Mouse (Mus musculus) megakaryocyte progenitor cell, adult 5-6 weeks (primary cell): ENCODE data around the gene Gm10945. TPM values are rescaled to one million over a fixed set of nuclear protein-coding genes. Genes with fewer than 3 reads are reported as not detected.

ENCODE experiments used
- ATAC-seq: replicated peaks from 2 replicates; pipeline ENCODE4 v1.8.0; 2016; ENCODE audit warnings: mild to moderate bottlenecking, moderate TSS enrichment, inconsistent platforms; ENCODE audit not compliant: poor library complexity
- total RNA-seq, 2 experiments: library from RNA; stranded (forward) in 1 of 2; stranded (reverse) in 1 of 2; fragments of 157-497, 149-512 nt in 1 of 2; fragments of 200-1000 nt in 1 of 2; gene quantifications; 2 replicates each; pipeline versions ENCODE4 v1.2.3 to v1.2.4; 2015 to 2017

The Gm10945 gene
- total RNA-seq (2015) = not detected in 2 replicates
- not detected in 2 replicates for total RNA-seq (2017)

DNA sequence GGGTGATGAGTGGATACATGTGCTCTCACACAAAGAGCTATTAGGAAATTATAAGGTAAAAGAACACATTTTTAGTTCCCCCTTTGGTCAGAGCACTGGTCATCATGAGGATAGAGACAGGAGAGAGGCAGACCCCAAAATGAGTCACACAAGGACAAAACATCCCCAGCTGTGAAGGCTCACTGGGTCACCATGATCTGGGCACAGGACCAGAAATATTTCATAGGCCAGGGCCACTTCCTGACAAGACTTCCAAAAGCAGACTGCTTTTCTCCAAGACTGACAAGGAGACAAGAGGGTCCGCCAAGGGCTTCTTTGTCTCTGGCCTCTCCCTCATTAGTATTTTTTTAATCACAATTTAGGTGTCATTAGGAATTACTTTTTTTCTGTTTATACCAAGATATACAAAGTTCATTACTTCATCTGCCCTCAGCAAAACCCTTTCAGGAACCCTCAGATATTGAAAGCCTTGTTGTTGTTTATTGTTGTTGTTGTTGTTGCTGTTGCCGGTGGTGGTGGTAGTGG is at the start of gene Gm10945:
Gene Gm10945 (minus strand): TSS at position 475 of the 525 bp plus-strand sequence.
- ATAC-seq = no peak

DNA sequence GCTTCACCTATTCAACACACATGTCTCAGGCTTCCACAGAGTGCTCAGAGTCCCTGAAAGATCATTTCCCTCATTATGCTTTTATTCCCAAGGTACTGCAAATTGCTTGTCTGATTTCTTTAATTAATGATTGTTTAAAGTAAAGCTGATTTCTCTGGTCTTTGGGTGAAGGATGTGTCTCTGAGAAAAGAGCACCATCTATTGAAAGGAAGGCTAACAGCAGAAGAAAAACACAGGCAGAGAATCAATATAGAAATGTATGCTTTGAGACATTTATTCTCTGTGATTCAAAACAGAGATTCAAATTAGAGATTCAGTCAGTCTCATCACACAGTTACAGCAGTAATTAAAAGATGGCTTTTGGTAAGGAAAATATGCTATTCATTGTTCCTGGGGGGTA is 28.7 kb upstream of the Gm10945 start:
- ATAC-seq = no peak

DNA sequence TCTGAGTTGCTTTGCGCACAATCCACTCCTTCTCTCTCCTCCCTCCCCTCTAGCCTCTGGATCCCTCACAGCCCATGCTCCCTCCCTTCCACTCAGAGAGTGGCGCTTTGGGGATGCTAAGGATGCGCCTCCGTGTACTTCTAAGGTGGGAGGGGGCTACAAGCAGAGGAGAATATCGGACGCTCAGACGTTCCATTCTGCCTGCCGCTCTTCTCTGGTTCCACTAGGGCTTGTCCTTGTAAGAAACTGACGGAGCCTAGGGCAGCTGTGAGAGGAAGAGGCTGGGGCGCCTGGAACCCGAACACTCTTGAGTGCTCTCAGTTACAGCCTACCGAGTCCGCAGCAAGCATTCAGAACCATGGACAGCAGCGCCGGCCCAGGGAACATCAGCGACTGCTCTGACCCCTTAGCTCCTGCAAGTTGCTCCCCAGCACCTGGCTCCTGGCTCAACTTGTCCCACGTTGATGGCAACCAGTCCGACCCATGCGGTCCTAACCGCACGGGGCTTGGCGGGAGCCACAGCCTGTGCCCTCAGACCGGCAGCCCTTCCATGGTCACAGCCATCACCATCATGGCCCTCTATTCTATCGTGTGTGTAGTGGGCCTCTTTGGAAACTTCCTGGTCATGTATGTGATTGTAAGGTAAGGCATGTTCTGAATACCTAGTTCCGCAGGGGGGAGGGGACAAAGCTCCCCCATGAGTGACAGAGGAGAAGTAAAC is 27.1 kb upstream of the Gm10945 start:
- ATAC-seq = peak; percentile 68

DNA sequence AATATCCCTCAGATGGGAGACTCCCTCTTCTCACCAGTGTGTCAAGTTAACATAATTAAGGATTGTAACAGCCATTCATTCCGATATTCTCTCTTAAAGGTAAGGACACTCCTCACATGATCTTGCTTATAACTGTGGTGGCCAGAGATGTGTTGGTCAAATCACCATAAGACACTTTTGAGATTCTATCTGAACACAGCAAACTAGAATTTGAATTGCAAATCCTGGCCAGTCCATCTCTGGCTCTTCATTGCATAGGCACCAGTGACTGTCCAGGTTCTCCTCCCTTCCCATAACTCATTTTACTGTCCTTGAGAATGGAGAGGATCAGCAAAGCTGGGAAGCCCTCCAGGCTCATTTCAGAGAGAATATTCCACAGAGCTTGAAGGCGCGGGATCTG is 3.4 kb downstream of the Gm10945 start, which contains the start of gene Oprm1:
Gene Oprm1 (plus strand): TSS at position 301 of the 400 bp plus-strand sequence.
- no peak for ATAC-seq

DNA sequence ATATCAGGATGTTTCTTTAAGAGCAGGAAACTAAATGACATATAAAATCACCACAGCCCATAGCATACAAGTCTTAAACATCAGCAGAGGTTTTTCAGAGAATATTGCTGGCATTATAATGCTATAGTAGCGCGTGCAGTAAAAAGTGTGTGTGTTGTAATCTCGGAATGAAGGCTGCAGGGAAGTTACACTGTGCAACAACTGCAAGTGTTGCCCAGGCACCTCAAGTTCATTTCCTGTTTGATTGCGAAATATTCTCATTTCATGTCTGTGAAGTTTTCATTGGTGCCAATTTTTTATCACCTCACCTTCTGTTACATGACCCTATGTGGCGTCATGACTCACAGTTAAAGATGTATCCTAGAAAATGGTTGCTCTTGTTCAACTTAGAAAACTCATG is 8.2 kb downstream of the Gm10945 start:
- ATAC-seq = peak; percentile 97

DNA sequence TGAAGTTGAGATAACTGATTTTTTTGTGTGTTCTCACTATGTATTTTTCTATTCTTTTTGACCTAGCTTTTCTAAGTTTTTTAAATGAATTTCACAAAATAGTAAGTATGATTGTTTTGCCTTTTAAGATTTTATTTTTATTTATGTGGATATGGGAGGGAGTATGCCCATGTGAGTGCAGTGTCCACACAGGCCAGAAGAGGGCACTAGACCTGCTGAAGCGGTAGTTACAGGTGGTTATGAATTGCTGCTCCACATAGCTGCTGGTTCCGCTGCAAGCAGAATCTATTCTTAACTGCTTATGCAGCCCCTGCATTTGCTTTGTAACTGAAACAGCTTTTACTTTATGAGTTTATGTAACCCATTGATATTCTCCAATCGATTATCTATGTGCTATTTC is 33.1 kb downstream of the Gm10945 start:
- no peak for ATAC-seq

DNA sequence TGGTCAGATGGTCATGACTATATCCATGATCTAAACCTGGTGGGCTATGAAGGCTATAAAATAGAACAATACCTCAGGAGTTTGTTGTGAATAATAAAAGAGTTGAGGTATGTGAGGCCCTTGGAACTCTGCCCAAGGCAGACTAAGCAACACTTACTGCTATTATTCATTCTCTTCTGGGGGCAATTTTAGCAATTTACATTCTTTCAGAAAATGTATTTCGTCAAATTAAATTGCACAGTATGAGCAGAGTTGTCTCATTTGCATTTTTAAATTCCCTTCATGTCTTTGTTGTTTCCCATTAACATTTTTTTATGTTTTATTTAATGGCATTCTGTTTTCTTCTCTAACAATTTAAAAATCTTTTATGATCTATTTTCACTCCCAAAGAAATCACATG is 37.8 kb downstream of the Gm10945 start:
- no peak for ATAC-seq

DNA sequence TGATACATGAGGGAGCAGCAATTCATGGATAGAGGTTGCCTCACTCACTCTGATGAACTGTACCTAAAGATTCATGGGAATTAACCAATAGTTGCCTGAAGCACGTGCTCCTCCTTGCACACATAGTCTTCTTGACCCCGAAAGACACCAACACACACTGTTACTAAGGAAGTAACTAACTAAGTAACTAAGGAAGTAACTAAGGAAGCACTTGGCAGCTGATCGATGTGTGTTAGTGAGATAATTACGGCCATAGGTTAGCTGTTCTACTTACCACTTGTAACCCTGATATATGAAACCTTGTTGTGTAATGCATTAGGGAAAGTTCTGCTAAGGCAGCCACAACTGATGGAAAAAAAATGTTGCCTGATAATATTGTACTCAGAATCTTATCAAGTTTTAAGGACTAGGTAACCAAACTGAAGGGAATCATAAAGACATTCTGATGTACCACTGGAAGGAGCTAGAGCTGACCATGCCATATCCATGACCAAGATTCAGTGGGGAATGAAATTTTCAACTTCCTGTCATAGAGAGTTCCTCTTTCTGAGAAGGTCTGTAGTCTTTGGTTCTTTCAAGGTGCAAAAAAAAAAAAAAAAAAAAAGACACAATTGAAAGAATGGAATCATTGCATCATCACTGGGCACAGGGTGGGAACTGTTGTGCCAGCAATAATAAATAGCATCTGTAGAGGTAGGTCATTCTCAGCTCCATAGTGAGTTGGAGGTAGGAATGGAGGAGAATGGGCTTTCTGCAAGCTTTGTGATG is 44.2 kb downstream of the Gm10945 start:
- peak; percentile 93 for ATAC-seq

DNA sequence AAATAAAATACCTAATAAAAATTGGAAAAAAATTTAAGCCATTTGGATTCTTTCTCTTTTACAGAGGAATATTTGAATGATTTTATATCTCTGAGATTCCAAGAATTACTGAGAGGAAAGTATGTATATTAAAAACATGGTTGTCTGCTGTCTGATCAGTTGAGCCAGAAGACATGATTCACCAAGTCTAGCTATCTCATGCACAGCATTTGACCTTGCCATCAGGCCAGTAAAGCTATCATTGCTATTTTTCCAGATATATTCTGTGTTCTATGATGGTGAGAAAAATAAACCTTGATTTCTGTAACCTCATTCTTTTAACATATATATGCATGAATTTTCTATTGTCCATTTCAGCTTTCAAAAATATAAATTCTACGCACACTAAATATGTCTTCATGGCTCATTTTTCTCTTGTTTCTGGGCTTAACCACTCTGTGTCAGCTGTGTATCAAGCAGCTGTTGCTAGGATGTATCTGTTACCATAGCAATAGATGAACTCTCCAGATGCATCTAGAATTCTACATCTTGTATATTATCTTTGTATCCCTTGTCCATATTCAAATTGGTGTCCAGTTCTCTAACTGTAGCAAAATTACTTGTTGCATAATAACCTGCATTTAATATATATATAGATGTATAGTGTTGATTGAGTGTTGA is 56.2 kb downstream of the Gm10945 start:
- no peak for ATAC-seq

DNA sequence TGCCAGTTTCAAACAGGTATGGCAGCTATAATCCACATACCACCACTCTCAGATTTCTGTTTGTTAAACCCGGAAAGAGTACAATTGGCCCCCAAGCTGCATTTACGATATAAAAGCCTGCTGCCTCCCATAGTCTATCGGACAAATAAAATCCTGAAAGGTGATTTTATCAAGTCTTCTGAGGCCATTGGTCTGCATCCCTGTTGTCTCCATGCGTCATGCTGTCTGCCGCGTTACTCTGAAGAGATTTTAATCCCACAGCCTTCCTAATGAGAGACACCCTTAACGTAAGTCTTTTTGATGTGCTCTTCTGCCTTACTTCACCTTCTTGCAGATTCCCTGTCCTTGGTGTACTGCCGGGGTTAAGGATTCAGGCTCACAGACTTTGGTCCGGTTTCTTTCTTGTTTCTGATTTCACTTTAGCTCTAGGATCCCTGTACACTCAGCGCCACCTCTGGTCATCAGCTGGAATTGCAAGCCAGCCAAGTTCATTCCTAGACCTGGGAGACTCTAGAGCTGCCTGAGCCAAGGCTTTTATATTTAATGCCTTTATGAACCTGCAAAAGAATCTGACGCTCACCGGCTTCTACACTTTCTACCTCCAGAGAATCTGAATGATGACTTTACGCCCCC is 67.2 kb downstream of the Gm10945 start:
- peak; percentile 97 for ATAC-seq

Other genes with a start within 250 kb of the Gm10945 start
- gene Oprm1, start 3.3 kb downstream of the Gm10945 start, total RNA-seq (2015) = not detected in 2 replicates
- gene Oprm1, start 3.3 kb downstream of the Gm10945 start, total RNA-seq (2017) = not detected in 2 replicates